Mouse (Mus musculus): ENCODE results near the gene Arsk.

DNA sequence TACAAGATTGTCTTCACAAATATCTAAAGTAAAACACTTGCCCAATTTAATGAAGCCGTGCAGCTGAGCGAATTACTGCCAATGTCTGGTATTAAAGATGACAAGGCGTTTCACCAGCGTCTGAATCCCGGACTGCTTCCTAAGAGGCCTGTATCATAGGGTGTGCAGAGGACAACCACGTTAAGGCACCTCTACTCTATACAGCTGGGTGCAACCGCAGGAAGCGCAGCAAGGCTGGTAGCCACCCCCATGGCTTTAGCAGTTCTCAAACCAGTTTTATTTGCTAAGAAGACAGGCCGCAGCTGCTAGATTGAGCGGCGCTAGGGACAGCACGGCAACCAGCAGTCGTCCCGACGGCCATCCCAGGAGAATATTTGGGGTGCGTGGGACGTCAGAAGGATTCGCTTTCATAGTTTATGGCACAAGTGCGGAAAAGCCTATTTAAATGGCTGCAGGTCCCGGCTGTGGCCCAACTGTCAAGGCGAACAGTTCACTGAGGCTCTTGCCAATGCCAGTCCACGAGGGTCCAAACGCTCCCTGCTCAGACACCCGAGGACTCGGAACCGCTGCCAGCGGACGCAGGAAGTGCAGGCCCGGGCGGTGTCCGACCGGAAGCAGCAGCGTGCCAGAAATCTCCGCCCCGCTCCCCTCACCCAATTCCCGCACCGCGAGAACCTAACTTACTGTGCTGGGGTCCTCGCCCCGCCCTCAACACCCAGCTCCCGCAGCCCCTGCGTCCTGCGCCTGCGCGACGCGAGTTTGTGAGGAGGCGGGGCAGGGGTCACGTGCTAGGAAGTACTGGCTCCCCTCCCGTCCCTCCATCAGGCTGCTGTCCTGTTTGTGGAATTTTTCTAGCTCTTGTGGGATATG is 80.3 kb downstream of the Arsk start, which contains the start of gene Rfesd:
- TF ChIP-seq POLR2A (IDR thresholded peaks at IDR 0.05; ENCODE audit: low read depth, low read length) (peak; percentile 93), CTCF (conservative IDR thresholded peaks at IDR 0.05; ENCODE audit: insufficient read depth, insufficient read length, low read depth, low read length) (no peak)
